Mouse (Mus musculus) brain, embryonic 14.5 days (tissue): ENCODE measurements around the gene Rad51b.

Experiments used
- CTCF ChIP-seq: fragments of 200-500 bp; IDR thresholded peaks from 2 replicates; pipeline ENCODE4 v1.5.1; 2012; ENCODE audit warnings: inconsistent platforms, mild to moderate bottlenecking, moderate library complexity, borderline replicate concordance; ENCODE audit not compliant: insufficient read depth, insufficient read length; ENCODE audit errors: extremely low read depth
- POLR2A ChIP-seq: fragments of 200-500 bp; IDR thresholded peaks from 2 replicates; pipeline ENCODE4 v1.6.1; 2012; ENCODE audit warnings: mild to moderate bottlenecking, inconsistent platforms, borderline replicate concordance; ENCODE audit not compliant: poor library complexity, insufficient read depth, insufficient read length, severe bottlenecking; ENCODE audit errors: extremely low read depth

DNA sequence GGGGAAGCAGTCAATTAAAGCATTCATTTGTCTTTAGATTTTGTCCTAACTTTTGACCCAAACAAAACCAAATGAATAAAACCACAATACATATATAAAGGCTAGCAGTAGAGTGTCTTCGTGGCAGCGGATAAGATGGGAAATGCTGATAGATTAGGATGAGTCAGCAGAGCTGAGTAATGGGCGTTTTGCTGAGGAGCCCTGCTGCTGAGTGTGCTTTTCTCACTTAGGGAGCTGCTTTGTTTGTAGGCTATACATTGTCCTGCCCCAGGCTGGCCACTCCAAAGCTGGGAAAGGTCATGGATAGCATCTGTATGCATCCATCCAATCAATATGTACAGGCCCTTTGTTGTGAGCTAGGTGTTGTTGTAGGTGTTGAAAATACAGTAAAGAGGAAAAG, 204.8 kb downstream of the Rad51b start:
- no peak for TF ChIP-seq CTCF
- no peak for TF ChIP-seq POLR2A
